Mouse (Mus musculus) frontal cortex, postnatal 25 days (tissue): ENCODE data around the gene Nabp2.

ENCODE experiments used
- DNase-seq, 2 experiments: peaks; one replicate each; pipeline ENCODE4 v3.0.0; 2022; ENCODE audit warnings: low spot score in 2 of 2

The Nabp2 gene

DNA sequence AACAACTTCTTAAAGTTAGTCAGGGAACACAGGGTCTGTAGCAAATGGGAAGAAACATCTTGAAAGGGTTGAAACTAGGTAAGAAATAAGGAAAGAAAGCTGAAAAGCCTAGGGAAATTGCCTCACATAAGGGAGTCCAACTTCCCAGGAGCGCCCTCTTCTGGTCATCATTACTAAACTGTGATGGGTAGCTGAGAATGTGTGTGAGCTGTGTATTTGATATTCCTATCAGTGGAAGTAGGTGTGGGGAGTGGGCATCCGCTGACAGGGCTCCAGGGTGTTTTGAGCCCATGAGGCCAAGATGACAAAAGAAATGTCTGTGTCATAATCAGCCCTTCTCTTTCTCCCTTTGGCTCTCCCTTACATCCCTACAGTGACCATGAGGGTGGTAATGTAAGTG lies 52.5 kb downstream of the Nabp2 start:
- DNase-seq = peak in 1 of 2 experiments; percentile 52
